Mouse (Mus musculus) midbrain, embryonic 11.5 days (tissue): ENCODE data around the gene Fam102a. TPM values are rescaled to one million over a fixed set of nuclear protein-coding genes. Genes with fewer than 3 reads are reported as not detected.

Source experiments
- ATAC-seq: fragments of 200-750 bp; cut with Nextera tagmentation; 2 replicates; pipeline ENCODE4 v1.8.0; 2017; ENCODE audit warnings: moderate TSS enrichment, moderate library complexity; ENCODE audit not compliant: low FRiP score
- DNase-seq: peaks from one replicate; pipeline ENCODE4 v3.0.0; 2015; ENCODE audit warnings: low spot score; ENCODE audit errors: missing footprints
- H3K27ac ChIP-seq: fragments of 300-500 bp; sonication (generic); 2 replicates; pipeline ENCODE4 v1.5.1; 2014; ENCODE audit warnings: low read depth, low read length
- H3K27me3 ChIP-seq: fragments of 300-500 bp; sonication (generic); 2 replicates; pipeline ENCODE4 v1.6.1; 2014; ENCODE audit warnings: mild to moderate bottlenecking, low read length, moderate library complexity, mixed read lengths; ENCODE audit not compliant: control insufficient read depth, insufficient read depth
- H3K36me3 ChIP-seq: fragments of 300-500 bp; sonication (generic); 2 replicates; pipeline ENCODE4 v1.6.1; 2014; ENCODE audit warnings: mild to moderate bottlenecking, low read length, moderate library complexity, mixed read lengths; ENCODE audit not compliant: control insufficient read depth, insufficient read depth
- H3K4me1 ChIP-seq: fragments of 300-500 bp; sonication (generic); 2 replicates; pipeline ENCODE4 v1.6.1; 2014; ENCODE audit warnings: low read length; ENCODE audit not compliant: control insufficient read depth, insufficient read depth
- H3K4me2 ChIP-seq: fragments of 300-500 bp; sonication (generic); 2 replicates; pipeline ENCODE4 v1.6.1; 2014; ENCODE audit warnings: mild to moderate bottlenecking, moderate library complexity
- H3K4me3 ChIP-seq: fragments of 300-500 bp; sonication (generic); 2 replicates; pipeline ENCODE4 v1.5.1; 2014; ENCODE audit warnings: low read depth, low read length
- H3K9ac ChIP-seq: fragments of 300-500 bp; sonication (generic); 2 replicates; pipeline ENCODE4 v1.6.1; 2014; ENCODE audit warnings: low read length
- H3K9me3 ChIP-seq: fragments of 300-500 bp; sonication (generic); 2 replicates; pipeline ENCODE4 v1.6.1; 2016; ENCODE audit warnings: low read length; ENCODE audit not compliant: control insufficient read depth
- WGBS: fragments of 180-500 bp; shearing (Covaris S2); extraction: QIAGEN DNeasy Blood & Tissue Kit; methylation state at CpG from one replicate; pipeline ENCODE4 v1.1.7; 2014; 5-methylcytosine and 5-hydroxymethylcytosine counted together
- polyA plus RNA-seq: library from polyadenylated mRNA; unstranded; fragments of >200 nt; fragmentation: Nextera tagmentation; extraction: Ambion mirVana; gene quantifications from 2 replicates; pipeline ENCODE4 v1.2.1, GENCODE M21; 2014

Gene Fam102a
- polyA plus RNA-seq, 1 experiment from 2014 or later: 6.8 TPM

GRCm38 (mm10) chr2:32578146-32579046 is 43.3 kb downstream of the Fam102a start:
- peaks cover 6% of the 10 kb centered on the region for H3K4me1 ChIP-seq
- peaks cover 6% of the 10 kb centered on the region; the same call in 1 of the 2 replicates for H3K27me3 ChIP-seq
- no peak overlapping the region for H3K9ac ChIP-seq
- peak; percentile 72 for DNase-seq
- 41% methylated on average over 24 of the region's 30 CpGs for WGBS
- no peak overlapping the region for H3K4me3 ChIP-seq
- H3K4me2 ChIP-seq: no peak overlapping the region
- no peaks in the 10 kb centered on the region for H3K9me3 ChIP-seq
- H3K36me3 ChIP-seq: no peaks in the 10 kb centered on the region
- no peak for ATAC-seq
- no peak overlapping the region for H3K27ac ChIP-seq

GRCm38 (mm10) chr2:32581450-32582095 is 46.4 kb downstream of the Fam102a start:
- Histone ChIP-seq H3K9ac (no peak overlapping the region), H3K4me1 (peaks cover 4% of the 10 kb centered on the region; the same call in 1 of the 2 replicates), H3K4me3 (peak overlapping the region; percentile 15; the same call in 1 of the 2 replicates), H3K36me3 (no peaks in the 10 kb centered on the region), H3K4me2 (peak overlapping the region; percentile 26; the same call in 1 of the 2 replicates), H3K27ac (no peak overlapping the region), H3K9me3 (no peaks in the 10 kb centered on the region), H3K27me3 (peaks cover 6% of the 10 kb centered on the region; the same call in 1 of the 2 replicates)
- ATAC-seq (no peak), DNase-seq (peak; percentile 93)
- 30% methylated on average over 19 of the region's 19 CpGs for WGBS

- peak; percentile 98 for DNase-seq
- 14% methylated on average over 37 of the region's 37 CpGs for WGBS
- Histone ChIP-seq H3K4me2 (peak overlapping the region; percentile 42), H3K9ac (peak overlapping the region; percentile 32; the same call in 1 of the 2 replicates), H3K27me3 (peaks cover 6% of the 10 kb centered on the region; the same call in 1 of the 2 replicates), H3K9me3 (no peaks in the 10 kb centered on the region), H3K36me3 (no peaks in the 10 kb centered on the region), H3K4me1 (peaks cover 12% of the 10 kb centered on the region), H3K4me3 (peak overlapping the region; percentile 10), H3K27ac (no peak overlapping the region)
- peak; percentile 63 for ATAC-seq
These were observed 48.0 kb downstream of the Fam102a start for GRCm38 (mm10) chr2:32582830-32583799.

GRCm38 (mm10) chr2:32585149-32585714 is 50.1 kb downstream of the Fam102a start:
- Histone ChIP-seq H3K27ac (no peak overlapping the region), H3K4me1 (peaks cover 12% of the 10 kb centered on the region), H3K9ac (no peak overlapping the region), H3K27me3 (peaks cover 4% of the 10 kb centered on the region; the same call in 1 of the 2 replicates), H3K4me2 (no peak overlapping the region), H3K9me3 (no peaks in the 10 kb centered on the region), H3K36me3 (no peaks in the 10 kb centered on the region), H3K4me3 (no peak overlapping the region)
- ATAC-seq (no peak), DNase-seq (no peak)
- WGBS: 86% methylated on average over 7 of the region's 7 CpGs

- H3K4me3 ChIP-seq: peak within 1 kb of the TSS; percentile 49
- under 1% methylated on average over 38 of the region's 38 CpGs for WGBS
- peaks cover 4% of the 10 kb centered on the region; the same call in 1 of the 2 replicates for H3K27me3 ChIP-seq
- DNase-seq: peak; percentile 100
- H3K9me3 ChIP-seq: no peaks in the 10 kb centered on the region
- no peak within 1 kb of the TSS for H3K27ac ChIP-seq
- peak within 1 kb of the TSS; percentile 73 for H3K9ac ChIP-seq
- peak; percentile 87 for ATAC-seq
- no peaks in the 10 kb centered on the region for H3K36me3 ChIP-seq
- peak within 1 kb of the TSS; percentile 75 for H3K4me2 ChIP-seq
- peaks cover 12% of the 10 kb centered on the region for H3K4me1 ChIP-seq
These were observed 51.8 kb downstream of the Fam102a start, which contains the start of gene St6galnac4 for GRCm38 (mm10) chr2:32586871-32587351. Gene St6galnac4, plus strand, starts transcription at chr2:32587095.

- peak overlapping the region; percentile 49 for H3K4me3 ChIP-seq
- ATAC-seq (no peak), DNase-seq (no peak)
- peaks cover 12% of the 10 kb centered on the region for H3K4me1 ChIP-seq
- peak overlapping the region; percentile 75 for H3K4me2 ChIP-seq
- 0 out of 2 replicates have a peak, but pooled peaks cover 3% of the 10 kb centered on the region for H3K27me3 ChIP-seq
- 56% methylated on average over 9 of the region's 9 CpGs for WGBS
- H3K9me3 ChIP-seq: no peaks in the 10 kb centered on the region
- no peak overlapping the region for H3K27ac ChIP-seq
- H3K36me3 ChIP-seq: no peaks in the 10 kb centered on the region
- H3K9ac ChIP-seq: peak overlapping the region; percentile 73
These were observed 52.7 kb downstream of the Fam102a start for GRCm38 (mm10) chr2:32587731-32588321.

- H3K4me2 ChIP-seq: no peak overlapping the region
- no peak overlapping the region for H3K4me3 ChIP-seq
- DNase-seq (no peak), ATAC-seq (no peak)
- no peaks in the 10 kb centered on the region for H3K27me3 ChIP-seq
- WGBS: 77% methylated on average over 11 of the region's 11 CpGs
- no peak overlapping the region for H3K9ac ChIP-seq
- no peaks in the 10 kb centered on the region for H3K9me3 ChIP-seq
- H3K36me3 ChIP-seq: no peaks in the 10 kb centered on the region
- H3K27ac ChIP-seq: no peak overlapping the region
- H3K4me1 ChIP-seq: peaks cover 8% of the 10 kb centered on the region
These were observed 54.2 kb downstream of the Fam102a start for GRCm38 (mm10) chr2:32589213-32589795.
